Mouse (Mus musculus): ENCODE measurements around the gene Lat2.

- TF ChIP-seq CTCF (IDR thresholded peaks at IDR 0.05; ENCODE audit: low read depth) (no peak), EP300 (IDR thresholded peaks at IDR 0.05; ENCODE audit: low read depth) (no peak)
These were observed 37.2 kb upstream of the Lat2 start for GRCm38 (mm10) chr5:134652015-134652414.

All from heart, postnatal 0 days (tissue).